Mouse (Mus musculus): ENCODE data around the gene Msn.
"Not testable (repeated sequence)": the region's sequence is repeated elsewhere in the genome, so short reads cannot be mapped to it uniquely, and the experiment has no call there.

Msn gene

GRCm38 (mm10) chrX:96144960-96145488 is 49.2 kb downstream of the Msn start:
- DNase-seq (ENCODE audit: low read depth, low spot score) = peak; percentile 52

- no peak for DNase-seq (ENCODE audit: low read depth, low spot score)
Measured at GRCm38 (mm10) chrX:96148217-96148616, 52.4 kb downstream of the Msn start.

DNA sequence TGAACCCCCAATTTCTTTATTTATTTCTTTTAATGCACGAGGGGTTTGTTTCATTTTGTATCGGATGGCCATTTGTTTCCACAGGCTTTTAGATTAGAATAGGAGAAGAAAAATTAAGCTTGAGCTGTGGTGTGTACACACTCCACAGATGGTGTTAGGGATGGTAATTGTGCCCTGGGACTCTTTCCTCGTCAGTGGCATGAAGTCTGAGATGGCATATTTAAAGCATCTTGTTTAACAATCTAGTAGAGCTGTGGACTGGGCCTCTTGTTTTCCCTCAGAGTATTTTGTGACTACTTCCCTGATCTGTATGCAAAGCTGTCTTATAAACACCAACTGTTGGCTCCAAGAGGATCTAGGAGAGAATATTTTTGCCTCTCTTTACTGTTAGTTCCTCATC is 57.5 kb downstream of the Msn start:
- no peak for DNase-seq (ENCODE audit: low read depth, low spot score)

- no peak for DNase-seq (ENCODE audit: low read depth, low spot score)
Measured at GRCm38 (mm10) chrX:96157936-96158335, 62.1 kb downstream of the Msn start.

DNA sequence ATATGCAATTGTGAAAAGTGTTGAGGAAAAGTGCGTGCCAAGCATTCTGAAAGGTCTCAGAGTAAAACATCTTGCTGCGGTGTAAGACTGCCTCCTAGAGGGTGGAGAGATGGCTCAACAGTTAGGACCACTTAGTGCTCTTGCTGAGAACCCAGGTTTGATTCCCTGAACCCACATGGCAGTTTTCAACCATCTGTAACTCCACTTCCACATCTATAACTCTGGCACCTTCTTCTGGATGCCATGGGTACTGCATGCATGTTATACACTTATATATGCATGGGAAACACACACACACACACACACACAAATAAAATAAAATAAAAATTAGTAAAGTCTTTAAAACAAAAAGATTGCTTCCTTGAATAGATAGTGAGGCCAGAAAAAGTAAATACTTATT is 66.7 kb downstream of the Msn start:
- DNase-seq (ENCODE audit: low read depth, low spot score) = peak; percentile 70

DNA sequence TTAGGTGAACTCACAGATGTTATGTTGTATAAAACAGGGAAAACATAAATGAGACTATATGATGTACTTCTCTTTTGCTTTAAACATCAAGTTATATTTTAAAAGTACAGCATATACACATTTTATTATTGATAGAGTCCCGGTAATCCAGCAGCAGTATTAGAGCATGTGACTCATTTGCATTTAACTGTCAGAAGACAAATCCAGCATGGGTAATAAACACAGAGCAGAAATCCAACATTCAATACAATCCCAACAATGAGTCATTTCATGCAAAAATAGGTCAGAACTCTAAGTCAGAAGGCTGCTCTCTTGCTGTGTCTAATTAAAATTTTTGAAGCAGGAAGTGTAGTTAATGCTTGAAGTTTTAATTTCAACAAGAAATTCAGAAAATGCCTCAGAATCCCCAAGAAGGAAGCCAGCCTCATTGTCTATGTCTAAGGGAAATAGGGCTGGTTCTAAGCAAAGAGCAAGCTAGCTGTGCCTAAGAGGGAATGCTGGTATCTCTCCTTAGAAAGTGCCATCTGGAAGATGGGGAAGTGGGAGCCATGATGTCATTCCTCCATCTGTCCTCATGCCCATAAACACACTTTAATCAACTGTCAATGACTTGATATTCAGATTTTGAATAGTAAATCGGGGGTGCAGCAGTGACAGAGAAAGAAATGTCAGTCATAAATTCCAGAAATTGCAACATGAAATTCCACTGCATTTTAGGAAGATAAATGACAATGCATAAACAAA is 76.0 kb downstream of the Msn start:
- no peak for DNase-seq (ENCODE audit: low read depth, low spot score)

- DNase-seq (ENCODE audit: low read depth, low spot score) = peak; percentile 76
Measured at GRCm38 (mm10) chrX:96178437-96178836, 82.6 kb downstream of the Msn start.

DNA sequence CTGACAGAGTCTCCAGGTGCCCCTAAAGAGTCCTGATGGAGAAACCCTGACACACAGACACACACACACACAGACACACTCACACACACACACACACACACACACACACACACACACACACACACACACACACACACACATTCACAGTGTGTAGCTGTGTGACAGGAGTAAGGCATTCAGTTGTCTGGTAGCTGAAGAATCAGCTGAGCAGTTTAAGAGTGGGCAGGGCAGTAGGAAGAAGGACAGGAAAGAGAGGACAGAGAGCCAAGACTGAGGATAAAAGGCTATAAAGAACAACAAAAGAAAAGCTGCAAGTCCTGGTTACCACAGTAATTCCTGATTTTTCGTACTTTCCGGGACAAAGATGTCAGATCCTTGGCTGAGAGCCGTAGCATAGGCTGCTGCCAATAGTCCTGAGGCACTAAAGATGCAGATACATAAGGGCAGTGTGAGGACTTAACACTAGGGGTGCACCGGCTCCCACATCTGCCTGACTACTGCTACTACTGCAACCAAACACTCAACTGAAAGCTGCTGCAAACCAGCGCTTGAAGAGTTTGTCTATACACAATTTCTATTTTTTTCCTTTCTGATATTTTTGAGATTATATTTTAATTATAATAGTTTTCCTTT is 88.4 kb downstream of the Msn start:
- DNase-seq (ENCODE audit: low read depth, low spot score) = peak; percentile 57

DNA sequence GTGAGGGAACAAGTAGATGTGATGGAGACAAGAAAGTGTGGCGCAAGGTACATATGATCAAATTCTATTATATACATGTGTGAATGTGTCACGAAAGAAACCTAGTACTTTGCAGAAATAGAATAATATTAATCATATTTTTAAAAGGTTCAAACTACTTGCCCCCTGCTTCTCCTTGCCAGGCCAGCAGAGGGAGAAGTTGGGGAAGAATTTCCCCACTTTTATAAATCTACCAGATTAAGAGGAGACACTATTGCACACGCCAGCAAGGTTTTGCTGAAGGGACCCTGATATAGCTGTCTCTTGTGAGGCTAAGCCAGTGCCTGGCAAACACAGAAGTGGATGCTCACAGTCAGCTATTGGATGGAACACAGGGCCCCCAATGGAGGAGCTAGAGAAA is 109.3 kb downstream of the Msn start:
- DNase-seq (ENCODE audit: low read depth, low spot score) = not testable (repeated sequence)

DNA sequence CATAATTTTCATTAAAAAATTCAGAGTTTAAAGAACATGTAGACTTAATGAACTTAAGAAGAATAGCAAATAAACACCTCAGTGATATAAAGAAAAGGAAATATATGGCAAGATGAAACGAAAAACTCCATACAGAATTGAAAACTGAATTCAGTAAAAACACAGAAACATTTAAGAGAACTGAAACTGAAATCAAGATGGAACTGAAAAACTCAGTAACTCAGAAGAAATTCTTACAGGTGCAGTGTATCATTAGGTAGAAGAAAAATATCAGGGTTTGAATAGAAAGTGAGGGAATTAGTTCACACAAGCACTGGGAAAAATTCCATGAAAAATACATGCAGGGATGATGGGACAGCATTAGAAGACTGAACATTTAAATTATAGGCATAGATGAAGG is 111.0 kb downstream of the Msn start:
- no peak for DNase-seq (ENCODE audit: low read depth, low spot score)

DNA sequence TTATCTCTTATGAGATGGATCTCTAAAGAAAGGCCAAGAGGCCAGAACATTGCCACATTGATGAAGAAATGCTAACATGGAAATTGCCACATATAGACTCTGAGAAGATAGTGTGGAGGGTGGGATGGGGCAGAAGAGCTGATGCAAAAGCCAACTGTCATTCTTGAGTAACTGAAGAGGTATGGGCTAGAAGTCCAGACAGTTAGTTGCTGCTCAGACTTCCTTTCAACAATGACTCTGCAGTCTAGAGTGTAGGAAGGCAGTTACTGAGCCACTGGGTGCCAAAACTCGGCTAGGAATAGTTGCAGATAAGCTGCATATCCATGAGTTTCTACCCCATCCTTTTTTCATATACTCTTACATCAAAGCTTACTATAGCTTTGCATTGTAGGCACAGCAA is 122.2 kb downstream of the Msn start:
- DNase-seq (ENCODE audit: low read depth, low spot score) = no peak
